In genomic region chr7:135712534-135712933, GRCm38 (mm10) we compare ENCODE assay signal across 13 mouse cellular contexts. TPM values are rescaled to one million over a fixed set of nuclear protein-coding genes. Genes with fewer than 3 reads are reported as not detected.
A peak's percentile ranks its signal among the peaks of the same experiment; 100 is the strongest.
DNase-seq lines count a peak whose midpoint lies in the region; ATAC-seq and TF ChIP-seq lines count a peak whose summit lies in the region.
"Had no signal": no experiment of that assay in that cellular context is flagged by ENCODE, and none has a peak within 500 bp of the region (broad histone marks: within the 10 kb centered on the region; RNA-seq: fewer than 3 reads in every experiment).

No protein-coding gene starts in this region.

- ATAC-seq in heart, embryonic 12.5 days (ENCODE audit: insufficient number of reproducible peaks, low FRiP score): no peak
- no peak for ATAC-seq in liver, embryonic 11.5 days (replicated peaks; ENCODE audit: low FRiP score)
- no peak for ATAC-seq in liver, embryonic 12.5 days
- no peak for ATAC-seq in CD4-positive, CD25-positive, alpha-beta regulatory T cell, adult 4 months

- no peak for DNase-seq in heart, adult 9 months (ENCODE audit: low spot score in 2 of 2)
- no peak for DNase-seq in liver, embryonic 11.5 days (ENCODE audit: low spot score)
- DNase-seq in liver: no peak
- DNase-seq in layer of hippocampus, postnatal 14 days (ENCODE audit: low spot score in 2 of 2): no peak
- DNase-seq: gastrocnemius, postnatal 10 days; kidney, postnatal 14 days; lung, adult 18-20 months; right cerebral cortex, postnatal 4 days had no signal

- no peaks in the 10 kb centered on the region for H3K27me3 ChIP-seq in heart, embryonic 12.5 days (replicated peaks)
- no peaks in the 10 kb centered on the region for H3K27me3 ChIP-seq in liver, embryonic 11.5 days (replicated peaks; ENCODE audit: control insufficient read depth, insufficient read depth, low read length)
- H3K27me3 ChIP-seq in liver, embryonic 12.5 days (replicated peaks): no peaks in the 10 kb centered on the region

- H3K36me3 ChIP-seq in heart, embryonic 12.5 days: peaks cover 37% of the 10 kb centered on the region
- peaks cover 36% of the 10 kb centered on the region for H3K36me3 ChIP-seq in liver, embryonic 11.5 days (ENCODE audit: control insufficient read depth, insufficient read depth, low read length)
- peaks cover 68% of the 10 kb centered on the region for H3K36me3 ChIP-seq in liver, embryonic 12.5 days

- no peaks in the 10 kb centered on the region for H3K9me3 ChIP-seq in heart, embryonic 12.5 days (replicated peaks)
- no peaks in the 10 kb centered on the region for H3K9me3 ChIP-seq in liver, embryonic 11.5 days (ENCODE audit: control insufficient read depth, low read length)
- no peaks in the 10 kb centered on the region for H3K9me3 ChIP-seq in liver, embryonic 12.5 days (replicated peaks)

- TF ChIP-seq CTCF in bone marrow, adult 2 months (IDR thresholded peaks at IDR 0.05; ENCODE audit: control insufficient read depth, insufficient read depth, low read length): no peak

- no peak overlapping the region for H3K9ac ChIP-seq in heart, embryonic 12.5 days
- H3K9ac ChIP-seq in liver, embryonic 11.5 days (ENCODE audit: low read depth, low read length): no peak overlapping the region; the same call in 1 of the 2 replicates
- peak overlapping the region; percentile 98 for H3K9ac ChIP-seq in liver, embryonic 12.5 days
- H3K9ac ChIP-seq: hindbrain, embryonic 14.5 days had no signal

- no peak overlapping the region for H3K27ac ChIP-seq in heart, embryonic 12.5 days (ENCODE audit: poor library complexity, severe bottlenecking)
- peak overlapping the region; percentile 19; the same call in 1 of the 2 replicates for H3K27ac ChIP-seq in liver, embryonic 11.5 days (ENCODE audit: low read depth, low read length)
- H3K27ac ChIP-seq in bone marrow, adult 2 months (ENCODE audit: control insufficient read depth, insufficient read depth, low read depth, low read length, poor library complexity): no peak overlapping the region
- peak overlapping the region; percentile 67 for H3K27ac ChIP-seq in liver, embryonic 12.5 days
- H3K27ac ChIP-seq: hindbrain, embryonic 14.5 days had no signal

- 88% methylated on average over 1 of the region's 1 CpGs for WGBS in heart, embryonic 12.5 days
- WGBS in liver, embryonic 11.5 days: 85% methylated on average over 1 of the region's 1 CpGs
- 75% methylated on average over 1 of the region's 1 CpGs for WGBS in bone marrow, adult 2 months
- 74% methylated on average over 1 of the region's 1 CpGs for WGBS in liver, embryonic 12.5 days (ENCODE audit: insufficient replicate concordance)

- H3K4me3 ChIP-seq in heart, embryonic 12.5 days: peak overlapping the region; percentile 30; the same call in 1 of the 2 replicates
- peak overlapping the region; percentile 98 for H3K4me3 ChIP-seq in liver, embryonic 11.5 days (ENCODE audit: low read depth, low read length)
- H3K4me3 ChIP-seq in bone marrow, adult 2 months (replicated peaks; ENCODE audit: control insufficient read depth, low read depth, low read length): peak overlapping the region; percentile 19
- peak overlapping the region; percentile 78 for H3K4me3 ChIP-seq in liver, embryonic 12.5 days

- peaks cover 20% of the 10 kb centered on the region for H3K4me1 ChIP-seq in heart, embryonic 12.5 days (replicated peaks)
- H3K4me1 ChIP-seq in liver, embryonic 11.5 days (replicated peaks; ENCODE audit: control insufficient read depth, insufficient read depth, low read length): peaks cover 21% of the 10 kb centered on the region
- H3K4me1 ChIP-seq in bone marrow, adult 2 months (ENCODE audit: control insufficient read depth, insufficient read depth, low read length): peaks cover 2% of the 10 kb centered on the region; the same call in 1 of the 2 replicates
- H3K4me1 ChIP-seq in liver, embryonic 12.5 days: peaks cover 45% of the 10 kb centered on the region

- no peak for TF ChIP-seq POLR2A in bone marrow, adult 2 months (IDR thresholded peaks at IDR 0.05; ENCODE audit: borderline replicate concordance, control insufficient read depth, low read depth, low read length)

- H3K4me2 ChIP-seq in heart, embryonic 12.5 days: peak overlapping the region; percentile 61
- H3K4me2 ChIP-seq in liver, embryonic 11.5 days: peak overlapping the region; percentile 89
- peak overlapping the region; percentile 85 for H3K4me2 ChIP-seq in liver, embryonic 12.5 days
- H3K4me2 ChIP-seq: hindbrain, embryonic 14.5 days had no signal

RNA-seq across cellular contexts. Expression of gene Mki67, which starts 3.6 kb away (rescaled TPM):
- polyA plus RNA-seq in heart, embryonic 12.5 days (2016; fragmentation: Nextera tagmentation; extraction: Ambion mirVana): 39.2 and 42.6 TPM in 2 replicates
- 75.1 and 79.3 TPM in 2 replicates for polyA plus RNA-seq in liver, embryonic 11.5 days (2014; fragmentation: Nextera tagmentation; extraction: Ambion mirVana)
- polyA plus RNA-seq in bone marrow, adult 2 months (2011; ENCODE audit: insufficient read depth, insufficient read length, low replicate concordance, missing spikeins): 203 and 249 TPM in 2 replicates
- polyA plus RNA-seq in liver, embryonic 12.5 days (2016; fragmentation: Nextera tagmentation; extraction: Ambion mirVana): 108 and 118 TPM in 2 replicates
- 1 to 10 TPM; 3.6 to 4.7 TPM for total RNA-seq in layer of hippocampus, postnatal 14 days (2021)
- polyA plus RNA-seq in CD4-positive, CD25-positive, alpha-beta regulatory T cell, adult 4 months (2017; shearing (Covaris generic)): 10 to 100 TPM in 1 of 2 experiments, 1 to 10 TPM in 1; 7.5 to 10.7 TPM

Comparison
In these comparisons a context has a peak if more than half of its experiments do, and no peak if none do; other contexts are left out.
1. H3K27ac ChIP-seq: peak in liver, embryonic 11.5 days (single experiment) and liver, embryonic 12.5 days (single experiment); none in heart, embryonic 12.5 days (single experiment) and bone marrow, adult 2 months (single experiment).
2. H3K4me3 ChIP-seq: peak in every context shown above with its lines; median percentile 98 in liver, embryonic 11.5 days; 78 in liver, embryonic 12.5 days; 30 in heart, embryonic 12.5 days; 19 in bone marrow, adult 2 months.
3. Peak in every context shown above with its lines, with median percentiles within 50 percentile points of each other: H3K4me2 ChIP-seq.